Mouse (Mus musculus): ENCODE measurements around the gene Gm5134.

- TF ChIP-seq CTCF (conservative IDR thresholded peaks at IDR 0.05; ENCODE audit: insufficient read depth, insufficient read length, low read depth, low read length): no peak
- TF ChIP-seq POLR2A (IDR thresholded peaks at IDR 0.05; ENCODE audit: low read depth, low read length): no peak
Observed at GRCm38 (mm10) chr10:75954381-75954811, at the start of gene Gm5134.

Data from kidney, adult 2 months (tissue).